25 mouse cellular contexts compared by ENCODE assay signal in genomic region chr2:20602656-20603055, GRCm38 (mm10).
DNase-seq lines count a peak whose midpoint lies in the region; ATAC-seq and TF ChIP-seq lines count a peak whose summit lies in the region.
"Had no signal": no experiment of that assay in that cellular context is flagged by ENCODE, and none has a peak within 500 bp of the region (broad histone marks: within the 10 kb centered on the region; RNA-seq: fewer than 3 reads in every experiment).

No protein-coding gene starts in this region.

- intact Hi-C loops in gastrocnemius, postnatal 14 days (cut with DNase I; ENCODE audit: low total_unique reads): no loop called here

- H3K27me3 ChIP-seq in midbrain, embryonic 11.5 days (ENCODE audit: control insufficient read depth, insufficient read depth, low read length): no peaks in the 10 kb centered on the region
- no peaks in the 10 kb centered on the region for H3K27me3 ChIP-seq in midbrain, postnatal 0 days (ENCODE audit: insufficient read depth, low read length)
- H3K27me3 ChIP-seq: forebrain, embryonic 12.5 days; forebrain, embryonic 15.5 days; heart, embryonic 13.5 days; Patski had no signal

- 80% methylated on average over 2 of the region's 2 CpGs for WGBS in midbrain, embryonic 11.5 days
- 68% methylated on average over 2 of the region's 2 CpGs for WGBS in midbrain, postnatal 0 days

- no peak overlapping the region for H3K4me3 ChIP-seq in midbrain, embryonic 11.5 days (ENCODE audit: low read depth, low read length)
- H3K4me3 ChIP-seq in midbrain, postnatal 0 days (ENCODE audit: low read depth, low read length): no peak overlapping the region
- H3K4me3 ChIP-seq: forebrain, embryonic 12.5 days; forebrain, embryonic 15.5 days; heart, embryonic 10.5 days; heart, embryonic 13.5 days had no signal

- DNase-seq in gastrocnemius, adult 8-10 months (ENCODE audit: low spot score in 2 of 2): peak; percentile 13 to 26
- DNase-seq in gastrocnemius, postnatal 14 days: no peak
- DNase-seq in midbrain, embryonic 11.5 days (ENCODE audit: low spot score, missing footprints): peak; percentile 41
- no peak for DNase-seq in midbrain, postnatal 0 days (ENCODE audit: low spot score)
- peak; percentile 72 for DNase-seq in skeletal muscle tissue, adult 2 months (ENCODE audit: low read depth, low spot score)
- DNase-seq: adrenal gland, postnatal 10 days; adrenal gland, postnatal 36 days; cerebellum, adult 18-20 months; cerebellum, adult 9-10 months; cerebellum, postnatal 14 days; heart, adult 18-20 months; heart, postnatal 14 days; heart, postnatal 4 days; kidney, adult 18-20 months had no signal

- TF ChIP-seq CTCF in midbrain, postnatal 0 days (IDR thresholded peaks at IDR 0.05): no peak

- no peak for ATAC-seq in midbrain, embryonic 11.5 days (ENCODE audit: low FRiP score)
- no peak for ATAC-seq in midbrain, postnatal 0 days (ENCODE audit: low FRiP score)
- no peak for ATAC-seq in CD4-positive, CD25-positive, alpha-beta regulatory T cell, adult 4 months
- ATAC-seq: forebrain, embryonic 15.5 days; hindbrain, postnatal 0 days; inflammation-experienced regulatory T-cells, adult 6 months; intestine, embryonic 16.5 days; Patski had no signal

- no peaks in the 10 kb centered on the region for H3K9me3 ChIP-seq in midbrain, embryonic 11.5 days (ENCODE audit: control insufficient read depth, low read length)
- no peaks in the 10 kb centered on the region for H3K9me3 ChIP-seq in midbrain, postnatal 0 days (ENCODE audit: low read length)
- H3K9me3 ChIP-seq: forebrain, embryonic 12.5 days; forebrain, embryonic 15.5 days; G1E; heart, embryonic 10.5 days; heart, embryonic 13.5 days had no signal

- no peak overlapping the region for H3K27ac ChIP-seq in midbrain, embryonic 11.5 days (ENCODE audit: low read depth, low read length)
- no peak overlapping the region for H3K27ac ChIP-seq in midbrain, postnatal 0 days (ENCODE audit: low read depth, low read length)
- H3K27ac ChIP-seq: forebrain, embryonic 12.5 days; forebrain, embryonic 15.5 days; heart, embryonic 10.5 days; hindbrain, embryonic 14.5 days; hindbrain, postnatal 0 days had no signal

- no peak overlapping the region for H3K9ac ChIP-seq in midbrain, embryonic 11.5 days (ENCODE audit: low read length)
- no peak overlapping the region for H3K9ac ChIP-seq in midbrain, postnatal 0 days (replicated peaks; ENCODE audit: low read length, poor library complexity, severe bottlenecking)
- H3K9ac ChIP-seq: forebrain, embryonic 12.5 days; forebrain, embryonic 15.5 days; heart, embryonic 13.5 days; hindbrain, embryonic 14.5 days had no signal

- H3K36me3 ChIP-seq in midbrain, embryonic 11.5 days (ENCODE audit: control insufficient read depth, insufficient read depth, low read length): no peaks in the 10 kb centered on the region
- no peaks in the 10 kb centered on the region for H3K36me3 ChIP-seq in midbrain, postnatal 0 days (ENCODE audit: insufficient read depth, low read length)
- H3K36me3 ChIP-seq: forebrain, embryonic 12.5 days; forebrain, embryonic 15.5 days; G1E; heart, embryonic 10.5 days; heart, embryonic 13.5 days had no signal

- H3K4me2 ChIP-seq in midbrain, embryonic 11.5 days: no peak overlapping the region
- H3K4me2 ChIP-seq in midbrain, postnatal 0 days (ENCODE audit: low read depth, low read length, poor library complexity, severe bottlenecking): no peak overlapping the region
- H3K4me2 ChIP-seq: forebrain, embryonic 12.5 days; forebrain, embryonic 15.5 days; heart, embryonic 13.5 days; hindbrain, embryonic 14.5 days had no signal

- H3K4me1 ChIP-seq in midbrain, embryonic 11.5 days (ENCODE audit: control insufficient read depth, insufficient read depth, low read length): no peaks in the 10 kb centered on the region
- H3K4me1 ChIP-seq in midbrain, postnatal 0 days (ENCODE audit: insufficient read depth, low read length): no peaks in the 10 kb centered on the region
- H3K4me1 ChIP-seq: forebrain, embryonic 12.5 days; forebrain, embryonic 15.5 days had no signal

Comparison
In these comparisons a context has a peak if more than half of its experiments do, and no peak if none do; other contexts are left out.
1. DNase-seq: peak in gastrocnemius, adult 8-10 months (2 of 2), midbrain, embryonic 11.5 days (single experiment) and skeletal muscle tissue, adult 2 months (single experiment); none in gastrocnemius, postnatal 14 days (single experiment) and midbrain, postnatal 0 days (single experiment).